In the genomic region with DNA sequence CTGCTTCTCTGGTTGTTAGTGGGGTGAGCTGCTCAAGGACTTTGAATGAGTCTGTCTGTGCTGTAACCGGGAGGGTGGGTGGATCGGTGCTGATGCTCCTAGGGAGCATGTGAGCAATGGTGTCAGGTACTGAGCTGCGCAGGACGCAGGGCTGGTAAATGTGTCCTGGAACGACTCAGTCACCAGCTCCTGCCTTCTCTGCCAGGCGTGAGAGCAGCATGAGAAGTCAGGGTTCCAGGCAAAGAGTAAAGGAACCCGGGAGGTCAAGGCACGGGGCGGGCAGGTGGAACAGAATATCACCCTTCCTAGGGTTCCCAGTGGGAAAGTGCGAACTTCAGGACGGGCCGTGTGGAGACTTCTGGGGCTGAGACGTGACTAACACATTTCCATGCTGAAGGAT, we compare ENCODE assay signal across 26 mouse cellular contexts. TPM values are rescaled to one million over a fixed set of nuclear protein-coding genes. Genes with fewer than 3 reads are reported as not detected.
"Had no signal": no experiment of that assay in that cellular context is flagged by ENCODE, and none has a peak within 500 bp of the region (broad histone marks: within the 10 kb centered on the region; RNA-seq: fewer than 3 reads in every experiment).

No protein-coding gene starts in this region.

- H3K36me3 ChIP-seq: liver, embryonic 13.5 days; midbrain, embryonic 10.5 days; midbrain, embryonic 13.5 days; stomach, embryonic 15.5 days had no signal

- H3K27ac ChIP-seq: kidney, postnatal 0 days; layer of hippocampus, adult 2 months; left cerebral cortex, adult 2 months; liver, embryonic 13.5 days; macrophage; midbrain, embryonic 10.5 days; midbrain, embryonic 13.5 days; stomach, embryonic 15.5 days had no signal

- DNase-seq: kidney, adult 2 months; kidney, postnatal 25 days; layer of hippocampus, adult 9-11 months; liver, embryonic 13.5 days; lung, embryonic 14.5 days had no signal

- ATAC-seq: intestine, postnatal 0 days; lung, postnatal 0 days; midbrain, embryonic 13.5 days; midbrain, embryonic 16.5 days had no signal

- H3K4me3 ChIP-seq: layer of hippocampus, adult 2 months; left cerebral cortex, adult 2 months; liver, embryonic 13.5 days; midbrain, embryonic 10.5 days; midbrain, embryonic 13.5 days; myocyte; stomach, embryonic 15.5 days had no signal

- H3K4me1 ChIP-seq: midbrain, embryonic 10.5 days; midbrain, embryonic 13.5 days; stomach, embryonic 15.5 days had no signal

- H3K27me3 ChIP-seq: liver, embryonic 13.5 days; stomach, embryonic 15.5 days had no signal

RNA-seq across cellular contexts. Expression of a gene that starts 19.8 kb away (rescaled TPM):
- total RNA-seq: layer of hippocampus, adult 2 months; layer of hippocampus, postnatal 25 days; left cerebral cortex, adult 2 months; left cerebral cortex, postnatal 10 days; left cerebral cortex, postnatal 36 days; liver, adult 2 months; megakaryocyte, adult 5-6 weeks; monocyte, adult 5-6 weeks had no signal
- polyA plus RNA-seq: intestine, postnatal 0 days; kidney, embryonic 14.5 days; liver, adult 2 months; liver, embryonic 13.5 days; liver, embryonic 16.5 days; lung, postnatal 0 days; macrophage; midbrain, embryonic 10.5 days; midbrain, embryonic 16.5 days; myocyte; neural tube, embryonic 14.5 days; small intestine, adult 2 months had no signal

RNA-seq across cellular contexts. Expression of a gene that starts 29.3 kb away (rescaled TPM):
- total RNA-seq: layer of hippocampus, adult 2 months; layer of hippocampus, postnatal 25 days; left cerebral cortex, adult 2 months; left cerebral cortex, postnatal 10 days; left cerebral cortex, postnatal 36 days had no signal
- polyA plus RNA-seq: macrophage had no signal
